Mouse (Mus musculus) megakaryocyte, adult 5-6 weeks (primary cell): ENCODE data around the gene Chd9. TPM values are rescaled to one million over a fixed set of nuclear protein-coding genes. Genes with fewer than 3 reads are reported as not detected.

Experiments
- ATAC-seq: 2 replicates; pipeline ENCODE4 v1.8.0; 2016; ENCODE audit warnings: mild to moderate bottlenecking, inconsistent platforms; ENCODE audit not compliant: poor library complexity, severe bottlenecking
- total RNA-seq, 2 experiments: library from RNA; stranded (forward) in 1 of 2; stranded (reverse) in 1 of 2; fragments of 153-499, 151-499 nt in 1 of 2; fragments of 221-1000, 200-1000 nt in 1 of 2; gene quantifications; 2 replicates each; pipeline versions ENCODE4 v1.2.3 to v1.2.4; 2015 to 2017

Chd9 gene
- total RNA-seq, 2 experiments from 2014 or later, result 39.0 to 91.1 TPM

DNA sequence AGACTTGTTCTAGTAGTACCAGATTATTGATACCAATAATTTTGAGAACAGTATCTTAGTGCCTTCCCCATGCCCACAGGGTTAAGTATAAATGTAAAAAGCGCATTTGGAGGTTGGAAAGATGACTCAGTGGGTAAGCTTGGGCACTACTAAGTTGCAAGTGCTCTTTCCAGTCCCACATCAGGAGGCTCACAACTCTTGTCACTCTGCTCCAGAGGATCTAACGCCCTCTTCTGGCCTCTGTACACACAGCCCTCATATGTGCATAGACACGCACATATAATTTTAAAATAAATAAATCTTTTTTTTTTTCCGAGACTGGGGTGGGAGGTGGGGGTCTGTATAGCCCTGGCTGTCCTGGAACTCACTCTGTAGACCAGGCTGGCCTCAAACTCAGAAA is 131.6 kb downstream of the Chd9 start:
- ATAC-seq, result no peak

DNA sequence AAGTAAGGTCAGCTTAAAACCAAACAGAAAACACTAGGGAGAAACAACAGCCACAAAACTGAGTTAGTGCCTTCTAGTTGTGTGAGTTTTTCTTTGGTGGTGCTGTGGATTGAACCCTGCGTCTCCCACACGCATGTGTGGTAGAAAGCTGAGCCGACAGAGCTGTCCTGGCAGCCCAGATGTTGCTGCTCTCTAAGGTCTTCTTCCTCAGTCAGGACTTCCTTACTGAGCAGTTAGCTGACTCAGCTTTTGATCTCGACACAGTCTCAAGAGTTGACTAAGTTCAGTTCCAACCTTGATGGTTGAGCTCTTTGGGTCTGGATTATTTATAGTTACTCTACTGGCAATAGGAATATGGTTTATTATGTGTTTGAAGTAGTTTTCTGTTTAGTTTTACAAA is 133.5 kb downstream of the Chd9 start:
- ATAC-seq, result peak; percentile 71

DNA sequence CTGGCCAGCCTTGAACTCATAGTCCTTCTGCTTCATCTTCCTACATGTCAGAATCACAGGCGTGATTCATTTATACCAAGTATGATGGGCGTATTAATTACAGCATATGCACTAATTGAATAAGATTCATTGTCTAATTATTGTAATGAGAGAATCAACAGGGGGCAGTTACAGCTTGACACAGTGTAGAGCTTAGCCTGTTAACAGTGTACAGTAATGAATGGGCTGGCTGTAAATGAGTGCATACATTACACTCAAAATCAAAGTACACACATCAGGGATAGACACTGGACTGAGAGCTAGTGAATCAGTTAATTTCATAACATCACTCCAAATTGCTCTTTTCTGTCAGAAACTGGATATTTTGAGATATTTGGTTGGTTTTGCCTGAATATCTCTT is 135.9 kb downstream of the Chd9 start:
- ATAC-seq, result no peak

DNA sequence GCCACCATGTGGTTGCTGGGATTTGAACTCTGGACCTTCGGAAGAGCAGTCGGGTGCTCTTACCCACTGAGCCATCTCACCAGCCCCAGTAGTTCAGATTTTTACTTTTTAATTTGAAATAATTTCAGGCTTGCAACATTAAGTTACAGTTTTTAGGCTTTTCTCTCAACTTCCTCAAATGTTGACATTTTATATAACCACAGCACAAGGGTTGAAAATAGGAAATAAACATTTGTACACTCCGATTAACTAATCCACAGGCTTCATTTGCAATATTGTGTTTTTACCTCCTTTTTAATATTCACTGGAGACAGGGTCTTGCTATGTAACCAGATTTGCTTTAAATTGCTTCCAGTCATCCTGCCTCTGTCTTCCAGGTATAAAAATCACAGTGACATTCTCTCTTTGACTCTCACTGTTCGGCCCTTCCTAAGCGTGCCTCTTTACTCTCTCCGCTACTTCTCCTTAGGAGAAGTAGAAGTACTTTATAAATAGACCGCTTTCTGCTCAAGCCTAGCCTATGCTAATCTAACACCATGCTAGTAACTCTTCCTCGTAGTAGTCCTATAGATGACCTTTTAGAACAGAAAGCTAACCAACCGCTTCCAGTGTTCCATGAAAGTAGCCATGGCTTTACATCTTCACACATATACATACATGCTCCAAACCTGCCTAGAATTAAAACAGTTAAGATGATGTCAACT is 137.5 kb downstream of the Chd9 start:
- peak; percentile 85 for ATAC-seq

DNA sequence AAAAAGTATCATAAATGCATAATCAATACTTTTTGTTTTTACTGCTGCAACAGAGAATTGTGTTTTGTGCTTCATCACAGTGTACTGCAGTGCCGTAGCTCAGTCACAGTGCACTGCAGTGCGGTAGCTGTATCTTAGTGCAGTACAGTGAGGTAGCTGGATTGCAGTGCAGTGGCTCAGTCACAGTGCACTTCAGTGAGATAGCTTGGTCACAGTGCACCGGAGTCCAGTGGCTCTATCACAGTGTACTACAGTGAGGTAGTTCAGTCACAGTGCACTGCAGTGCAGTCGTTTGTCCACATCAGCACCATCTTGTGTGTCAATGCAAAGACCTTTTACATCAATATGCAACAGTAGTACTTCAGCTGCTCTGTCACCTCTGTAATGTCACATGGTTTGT is 140.2 kb downstream of the Chd9 start:
- ATAC-seq, result no peak

DNA sequence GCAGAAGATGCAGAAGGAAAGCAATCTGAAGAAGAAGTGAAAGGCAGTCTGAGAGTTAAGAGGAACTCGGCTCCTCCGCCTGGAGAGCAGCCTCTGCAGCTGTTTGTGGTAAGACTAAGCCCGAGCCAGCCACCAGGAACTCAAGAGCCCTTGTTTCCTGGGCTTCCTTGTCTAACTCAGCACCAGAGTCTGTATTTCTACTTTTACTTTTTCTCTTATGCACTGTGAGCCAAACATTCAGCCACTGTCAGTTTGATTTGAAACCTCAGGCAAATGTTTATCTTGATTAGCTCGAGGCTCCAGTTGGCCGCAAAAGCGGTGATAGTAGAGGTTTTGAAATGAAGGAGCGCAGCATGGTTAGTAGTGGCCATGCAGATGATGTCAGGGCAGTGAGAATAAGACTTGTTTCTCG is 148.8 kb downstream of the Chd9 start:
- ATAC-seq, result peak; percentile 99

DNA sequence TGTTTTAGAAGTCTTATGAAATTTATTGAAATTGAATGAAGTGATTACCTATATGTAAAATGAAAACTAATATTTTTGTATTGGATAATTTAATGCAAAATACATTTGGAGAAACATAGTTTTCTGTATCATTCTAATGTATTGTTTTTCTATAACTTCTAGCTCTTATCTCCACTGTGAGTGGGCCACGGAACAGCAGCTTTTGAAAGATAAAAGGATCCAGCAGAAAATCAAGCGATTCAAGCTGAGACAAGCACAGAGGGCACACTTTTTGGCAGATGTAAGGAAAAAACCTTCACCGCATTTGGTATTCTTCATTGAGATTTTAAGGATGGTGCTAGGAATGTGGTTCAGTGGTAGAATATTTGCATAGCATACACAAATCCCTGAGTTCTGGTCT is 150.6 kb downstream of the Chd9 start:
- ATAC-seq, result no peak

DNA sequence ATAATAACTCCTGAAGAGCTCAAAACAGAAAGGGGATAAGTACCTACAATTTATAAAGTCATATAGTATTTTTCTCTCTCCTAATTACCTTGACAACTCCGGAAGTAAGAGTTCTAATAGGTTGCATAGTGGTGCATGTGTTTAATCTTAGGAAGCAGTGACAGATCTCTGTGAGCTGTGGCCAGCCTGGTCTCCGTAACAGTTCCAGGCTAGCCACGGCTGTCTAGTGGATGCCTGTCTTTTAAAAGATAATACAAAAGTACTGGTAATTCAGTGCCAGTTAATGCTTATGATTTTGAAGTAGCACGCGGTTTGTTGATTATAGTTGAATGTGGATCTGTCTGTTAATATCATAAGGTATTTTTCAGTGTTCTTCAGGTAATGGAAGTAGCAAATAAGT is 151.1 kb downstream of the Chd9 start:
- no peak for ATAC-seq

DNA sequence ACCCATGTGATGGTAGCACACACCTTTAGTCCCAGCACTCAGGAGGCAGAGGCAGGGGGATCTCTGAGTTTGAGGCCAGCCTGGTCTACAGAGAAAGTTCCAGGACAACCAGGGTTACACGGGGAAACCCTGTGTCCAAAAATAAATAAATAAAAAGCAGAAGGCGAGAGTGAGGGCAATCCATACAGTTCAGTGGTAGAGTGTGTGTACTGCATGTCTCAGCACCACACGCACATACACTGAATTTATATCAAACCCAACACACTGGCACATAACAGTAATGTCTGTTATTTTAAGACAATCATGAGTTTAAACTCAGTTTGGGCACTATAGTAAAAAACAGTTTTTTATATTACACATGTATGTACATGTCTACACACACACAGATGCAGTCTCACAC is 153.9 kb downstream of the Chd9 start:
- ATAC-seq, result no peak

DNA sequence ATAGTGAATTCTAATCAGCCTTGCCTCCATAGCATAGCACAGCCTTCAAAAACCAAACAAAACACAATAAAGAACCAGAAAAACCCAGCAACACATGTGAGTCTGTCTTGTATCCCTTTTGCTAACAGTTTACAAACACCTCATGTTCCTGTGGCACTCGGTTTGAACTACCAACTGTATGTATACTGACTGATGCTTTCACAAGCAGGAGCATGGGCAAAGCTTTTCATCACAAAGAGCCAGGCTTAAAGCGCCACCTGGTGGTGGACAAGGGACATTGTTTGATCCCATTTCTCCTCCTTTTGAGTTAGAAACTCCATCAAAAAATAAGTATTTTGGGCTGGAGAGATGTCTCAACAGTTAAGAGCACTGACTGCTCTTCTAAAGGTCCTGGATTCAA is 191.6 kb downstream of the Chd9 start:
- ATAC-seq, result peak; percentile 94

DNA sequence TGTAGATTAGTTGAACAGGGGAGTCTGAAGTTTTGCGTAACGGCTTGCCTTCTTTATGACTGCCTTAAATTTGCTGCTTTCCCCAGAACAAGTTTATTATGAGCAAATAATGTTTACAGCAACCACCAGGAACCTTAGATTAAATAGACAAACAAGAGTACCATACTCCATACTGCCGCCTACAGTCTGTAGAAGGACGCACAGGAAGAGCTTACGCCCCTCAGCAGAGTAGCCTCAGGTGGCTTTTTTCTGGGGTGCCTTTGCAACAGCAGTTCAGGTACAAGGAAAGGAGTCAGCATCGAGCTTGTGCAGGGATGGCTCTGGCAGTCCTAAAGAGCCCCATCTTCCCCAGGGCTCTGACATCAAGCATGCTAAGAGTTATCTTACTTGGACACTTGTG is 206.3 kb downstream of the Chd9 start:
- no peak for ATAC-seq

DNA sequence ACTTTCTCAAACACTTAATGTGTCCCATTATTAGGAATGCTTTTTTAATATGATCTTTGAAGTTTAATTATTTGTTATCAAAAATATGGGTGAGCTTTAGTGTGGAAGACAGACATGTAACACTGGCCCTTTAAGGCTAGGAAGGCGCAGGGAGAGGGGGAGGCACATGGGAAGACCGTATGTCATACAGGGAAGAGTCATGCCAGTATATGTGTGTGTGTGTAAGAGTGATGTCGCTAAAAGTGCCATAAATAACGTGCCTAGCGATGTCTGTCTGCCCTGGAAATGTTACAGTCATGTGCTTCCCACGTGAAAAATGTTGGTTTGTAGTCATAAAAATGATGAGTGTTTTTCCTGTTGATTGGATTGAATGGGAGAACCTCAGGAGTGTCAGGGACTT is 208.8 kb downstream of the Chd9 start:
- no peak for ATAC-seq

DNA sequence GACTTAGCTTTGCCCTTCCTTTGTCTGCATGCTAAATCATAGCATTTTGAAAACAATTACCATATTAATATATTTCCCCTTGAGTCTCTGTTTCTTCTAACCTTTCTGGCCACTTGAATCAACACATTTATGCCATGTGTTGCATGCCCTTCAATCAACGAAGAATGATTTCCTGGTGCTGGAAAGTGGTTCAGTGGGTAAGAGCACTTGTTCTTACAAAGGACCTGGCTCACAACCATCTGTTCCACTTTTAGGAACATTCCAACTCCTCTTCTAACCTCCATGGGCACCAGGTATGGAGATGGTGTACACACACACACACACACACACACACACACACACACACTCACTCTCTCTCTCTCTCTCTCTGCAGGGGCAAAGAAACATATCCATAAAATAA is 210.5 kb downstream of the Chd9 start:
- no peak for ATAC-seq

DNA sequence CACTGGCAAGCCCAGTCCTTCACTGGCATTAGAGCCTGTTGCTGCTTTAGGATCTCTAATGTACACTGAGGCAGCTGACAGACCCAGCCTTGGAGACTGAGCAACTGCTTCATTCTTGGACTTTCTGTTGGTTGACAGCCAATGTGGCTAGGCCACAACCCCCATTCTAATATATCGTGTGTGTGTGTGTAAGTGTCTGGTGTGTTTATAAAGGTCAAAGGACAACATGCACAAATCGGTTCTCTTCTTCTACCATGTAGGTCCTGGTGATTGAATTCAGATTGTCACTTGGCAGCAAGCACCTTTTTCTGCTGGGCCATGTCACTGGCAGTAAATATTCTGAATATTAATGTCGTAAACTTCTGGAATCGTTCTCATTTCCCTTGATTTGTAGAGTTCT is 218.2 kb downstream of the Chd9 start:
- ATAC-seq, result no peak

DNA sequence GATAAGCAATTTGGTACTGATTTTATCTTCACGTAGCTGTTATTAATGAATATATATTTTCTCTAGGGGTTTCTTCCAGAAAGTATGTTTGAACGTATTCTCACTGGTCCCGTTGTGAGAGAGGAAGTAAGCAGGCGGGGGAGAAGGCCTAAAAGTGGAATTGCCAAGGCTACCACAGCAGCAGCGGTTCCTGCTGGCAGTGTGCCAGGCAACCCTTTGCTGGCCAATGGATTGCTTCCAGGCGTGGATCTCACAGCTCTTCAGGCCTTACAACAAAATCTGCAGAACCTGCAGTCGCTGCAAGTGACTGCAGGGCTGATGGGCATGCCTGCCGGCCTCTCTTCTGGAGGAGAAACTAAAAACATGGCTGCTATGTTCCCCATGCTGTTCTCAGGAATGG is 222.9 kb downstream of the Chd9 start:
- peak; percentile 84 for ATAC-seq

DNA sequence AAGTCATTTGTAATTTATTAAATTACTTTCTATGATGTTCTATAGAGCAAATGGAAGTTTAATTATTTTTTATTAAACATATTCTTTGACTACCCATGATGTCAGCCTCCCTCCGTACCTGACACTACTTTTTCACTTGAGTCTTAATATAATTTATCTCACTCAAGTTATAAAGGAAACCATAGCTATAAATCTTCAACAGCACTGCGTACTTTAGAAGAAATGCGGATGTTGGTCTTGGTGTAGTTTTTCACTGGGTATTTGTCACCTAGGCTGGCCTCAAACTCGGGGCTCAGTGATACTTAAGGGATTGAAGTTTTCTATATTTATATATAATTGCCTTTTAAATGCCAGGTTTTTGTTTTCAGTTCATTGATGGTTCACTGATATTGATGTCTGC is 226.3 kb downstream of the Chd9 start:
- no peak for ATAC-seq

DNA sequence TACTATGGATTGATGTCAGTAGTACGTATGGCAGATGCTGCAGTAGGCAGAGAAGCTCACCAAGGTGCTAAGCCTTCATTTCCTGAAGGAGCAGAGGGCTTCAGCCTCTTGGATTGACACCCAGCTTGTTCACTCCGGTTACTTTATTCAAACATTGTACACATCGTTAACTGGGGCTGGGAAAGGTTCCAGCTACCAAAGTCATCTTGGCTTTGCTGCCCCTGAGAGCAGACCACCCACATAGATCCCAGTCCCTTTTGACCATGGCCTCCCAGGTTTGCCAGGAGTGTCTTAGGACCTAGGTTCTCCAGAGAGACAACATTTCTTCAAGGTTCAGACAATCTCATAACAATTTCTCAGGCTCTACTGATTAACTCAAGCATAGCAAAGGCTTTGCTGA is 228.7 kb downstream of the Chd9 start:
- ATAC-seq, result no peak

DNA sequence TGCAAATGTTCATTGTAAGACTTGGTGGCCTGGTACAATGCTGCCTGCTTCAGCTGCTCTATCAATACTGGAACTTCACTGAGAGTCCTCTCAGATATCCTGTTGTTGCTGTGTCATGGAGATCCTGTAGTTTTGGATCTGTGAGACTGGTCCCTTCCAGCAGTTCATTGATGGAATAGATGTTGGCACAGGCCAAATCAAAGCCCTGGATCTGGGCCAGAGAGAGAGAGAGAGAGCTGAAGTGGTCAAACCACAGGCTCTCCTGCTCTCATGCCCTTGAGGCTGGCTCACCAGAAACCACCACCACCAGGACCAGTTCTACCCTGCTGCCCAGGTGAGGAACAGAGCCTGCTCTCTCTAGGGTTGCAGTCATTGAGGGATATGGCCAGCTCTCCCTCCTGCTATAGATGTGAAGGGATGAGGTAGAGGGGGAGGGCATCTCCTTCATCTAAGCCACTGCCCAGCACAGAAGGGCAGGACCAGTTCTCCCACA is 231.0 kb downstream of the Chd9 start:
- no peak for ATAC-seq

DNA sequence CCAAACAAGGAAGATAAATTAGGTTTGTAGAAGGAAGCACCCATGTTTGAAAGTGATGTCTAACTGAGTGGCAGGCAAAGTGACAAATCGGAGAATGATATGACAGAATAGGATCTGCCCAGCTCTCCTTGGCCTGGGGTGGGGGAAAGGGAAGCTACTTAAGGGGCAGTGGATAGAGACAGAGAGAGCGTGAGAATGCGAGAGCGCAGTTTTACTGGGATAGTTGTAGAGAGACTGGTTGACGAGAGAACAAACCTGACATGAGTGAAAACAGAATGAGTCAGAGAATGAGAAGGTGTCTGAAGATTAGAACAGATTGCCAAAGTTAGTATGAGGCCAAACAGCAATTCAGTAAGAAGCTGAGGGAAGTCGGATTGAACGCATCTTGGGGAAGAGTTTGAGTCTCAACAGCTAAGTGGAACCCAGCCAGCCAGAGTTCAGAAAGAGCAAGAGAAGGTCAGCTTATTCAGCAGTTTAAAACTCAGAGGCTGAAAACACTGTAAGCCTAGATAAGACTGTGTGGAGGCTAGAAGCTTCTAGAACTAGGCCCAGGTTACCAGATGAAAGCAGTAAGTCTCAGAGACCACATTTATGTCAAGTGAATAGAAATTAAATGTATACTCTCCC is 231.8 kb downstream of the Chd9 start:
- no peak for ATAC-seq

DNA sequence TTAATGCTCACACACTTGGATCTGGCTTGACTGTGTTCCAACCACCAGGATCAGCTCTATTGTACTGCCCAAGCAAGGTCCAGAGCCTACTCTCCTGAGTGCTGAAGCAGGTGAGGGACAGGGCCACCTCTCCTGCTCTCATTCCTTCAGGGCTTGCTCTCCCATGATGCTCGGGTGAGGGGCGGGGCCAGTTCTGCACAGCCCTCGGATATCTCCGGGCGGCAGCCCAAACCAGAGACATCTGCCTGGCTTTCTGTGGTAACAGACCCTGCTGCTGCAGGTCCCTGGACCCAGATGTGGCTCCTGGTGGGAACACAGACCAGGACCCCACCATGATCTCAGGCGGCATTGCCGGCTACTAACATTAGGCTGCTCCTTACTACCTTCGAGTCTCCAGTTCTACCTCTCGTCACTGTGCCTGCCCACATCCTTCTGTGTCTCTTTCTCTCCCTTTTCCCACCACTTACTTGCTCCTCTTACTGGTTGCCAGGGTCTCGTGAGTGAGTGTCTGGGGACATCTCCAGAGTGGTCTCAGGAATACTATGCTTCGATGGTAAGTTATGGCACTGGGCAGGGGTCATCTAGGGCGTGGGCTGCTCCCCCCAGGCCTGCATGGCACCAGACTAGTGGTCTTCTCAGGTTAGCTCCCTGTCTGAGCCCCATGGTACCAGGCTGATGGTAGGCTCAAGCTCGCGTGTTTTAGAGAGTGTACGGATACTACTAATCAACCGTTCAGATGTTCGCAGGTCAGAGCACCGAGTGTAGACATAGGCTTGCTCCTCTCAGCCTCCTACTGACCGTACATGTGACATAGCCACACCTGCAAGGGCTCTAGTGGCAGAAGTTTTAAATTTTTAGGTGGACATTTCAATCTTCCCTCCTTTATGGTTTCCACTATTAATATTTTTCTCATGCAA is 232.7 kb downstream of the Chd9 start:
- peak; percentile 47; the same call in 1 of the 2 replicates for ATAC-seq

DNA sequence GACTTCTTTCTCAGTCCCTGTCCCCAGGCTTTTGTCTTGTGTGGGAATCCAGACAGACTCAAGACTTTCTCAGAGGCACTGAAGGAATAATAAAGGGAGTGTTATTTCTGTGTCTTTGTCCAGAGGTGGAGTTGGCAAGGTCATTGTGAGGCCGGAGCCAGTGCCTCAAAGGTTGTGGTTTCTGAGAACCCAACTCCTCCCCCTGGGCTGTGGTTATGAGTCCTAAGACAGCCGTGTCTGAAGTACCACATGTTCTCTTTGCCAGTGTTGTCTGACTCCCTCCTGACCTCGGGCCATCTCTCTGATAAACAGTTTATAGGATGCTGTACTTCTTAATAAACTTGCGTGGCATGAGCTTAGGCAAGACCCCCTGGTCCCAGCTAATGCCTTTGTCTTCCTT is 237.0 kb downstream of the Chd9 start:
- peak; percentile 34; the same call in 1 of the 2 replicates for ATAC-seq

DNA sequence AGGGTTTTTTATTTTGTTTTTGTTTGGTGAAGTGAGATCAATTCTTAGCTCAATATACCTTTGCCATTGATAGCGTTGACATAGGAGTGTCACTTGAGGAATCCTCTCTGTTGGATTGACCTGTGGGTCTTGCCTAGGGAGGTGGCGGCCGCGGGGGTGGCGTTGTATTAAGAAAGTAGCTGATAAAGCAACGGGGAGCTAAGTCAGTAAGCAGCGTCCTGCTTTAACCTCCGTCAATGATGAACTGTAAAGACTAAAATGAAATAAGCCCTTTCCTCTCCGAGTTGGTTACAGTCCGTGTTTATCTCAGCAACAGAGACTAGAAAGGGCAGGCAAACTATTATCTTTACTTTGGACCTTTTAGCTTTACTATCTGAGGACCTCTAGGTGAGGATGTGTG is 241.3 kb downstream of the Chd9 start:
- ATAC-seq, result peak; percentile 5
